Mouse (Mus musculus) ES-Bruce4 (cell line): ENCODE measurements around the gene Cyren.

Experiments used
- CTCF ChIP-seq: IDR thresholded peaks from one replicate; pipeline ENCODE4 v1.8.1; 2011; ENCODE audit warnings: low read depth, low read length
- EP300 ChIP-seq: IDR thresholded peaks from 2 replicates; pipeline ENCODE4 v1.6.1; 2011; ENCODE audit warnings: low read depth, low read length; ENCODE audit not compliant: insufficient read depth
- POLR2A ChIP-seq: IDR thresholded peaks from one replicate; pipeline ENCODE4 v1.8.1; 2011; ENCODE audit warnings: low read length; ENCODE audit not compliant: insufficient read depth

DNA sequence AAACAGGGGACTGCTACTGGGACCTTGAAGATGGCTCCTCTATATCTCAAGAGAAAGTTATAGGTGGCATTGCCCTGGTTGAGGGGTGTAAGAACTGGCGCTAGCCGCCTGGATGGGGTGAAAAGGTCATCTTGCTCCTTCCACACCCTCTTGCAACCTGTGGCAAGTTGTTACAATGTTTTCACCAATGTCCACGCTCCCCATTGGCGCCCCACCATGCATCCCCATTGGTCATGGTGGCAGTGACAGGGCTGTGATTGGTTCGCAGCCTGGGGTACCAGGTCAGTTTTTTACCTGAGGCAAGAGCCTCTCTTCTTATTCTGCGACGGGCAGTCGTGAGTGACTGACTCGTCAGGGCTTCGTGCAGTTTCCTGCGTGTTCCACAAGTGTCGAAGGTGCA, 42.8 kb upstream of the Cyren start:
- TF ChIP-seq EP300 (no peak), CTCF (no peak), POLR2A (no peak)
